Mouse (Mus musculus): ENCODE results near the gene Cavin4.

GRCm38 (mm10) chr4:48684593-48685187, 21.4 kb downstream of the Cavin4 start:
- TF ChIP-seq CTCF (IDR thresholded peaks at IDR 0.05; ENCODE audit: control insufficient read depth, insufficient read depth, low read length): no peak
- TF ChIP-seq POLR2A (IDR thresholded peaks at IDR 0.05; ENCODE audit: borderline replicate concordance, control insufficient read depth, low read depth, low read length): no peak
